Mouse (Mus musculus): Measurements from ENCODE around the gene Sez6. TPM values are rescaled to one million over a fixed set of nuclear protein-coding genes. Genes with fewer than 3 reads are reported as not detected.

Sez6 gene
- total and polyA plus RNA-seq, 3 experiments = 0.04 TPM; not detected in 2

DNA sequence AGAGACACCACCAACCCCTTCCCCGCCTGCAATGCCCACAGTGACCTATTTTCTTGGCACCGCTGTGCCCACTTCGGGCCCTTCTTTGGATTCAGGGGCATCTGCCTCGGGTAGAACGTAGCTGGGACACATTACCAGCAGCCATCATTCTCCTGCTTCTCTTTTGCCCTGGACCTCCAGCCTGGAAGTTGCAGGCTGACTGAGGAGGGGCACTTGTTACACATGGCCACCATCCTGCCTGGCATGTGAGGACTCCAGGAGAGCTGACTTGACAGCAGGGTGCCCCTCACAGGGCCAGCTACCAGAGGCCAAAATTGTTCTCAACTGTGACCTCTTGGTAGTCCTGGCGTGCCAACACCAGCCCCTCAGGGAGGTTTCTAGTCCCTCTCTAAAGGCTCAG is 47.6 kb downstream of the Sez6 start:
- in situ Hi-C loops (cut with MboI; ENCODE audit: low pct_ligation_motif_present, low pct_unique_long_range_greater_than_20kb, low sequenced_read_pairs) (no loop called here), dilution Hi-C loops (cut with MboI; ENCODE audit: extremely low pct_ligation_motif_present, extremely low pct_unique_long_range_greater_than_20kb, low sequenced_read_pairs) (no loop called here)
- no peak for DNase-seq (ENCODE audit: extremely low read depth)
- Histone ChIP-seq H3K27me3 (replicated peaks) (peaks cover 51% of the 10 kb centered on the region), H3K79me2 (replicated peaks; ENCODE audit: control insufficient read depth, extremely low read depth, insufficient read depth, poor library complexity, severe bottlenecking) (peaks cover 5% of the 10 kb centered on the region), H3K27ac (ENCODE audit: insufficient read depth, low read depth) (no peak overlapping the region), H3K4me3 (replicated peaks in 1 of 3; ENCODE audit: low read depth in 2 of 3, low read length in 2 of 3, poor library complexity in 1 of 3) (no peak overlapping the region), H3K4me2 (ENCODE audit: insufficient read depth, low read depth, poor library complexity, severe bottlenecking) (no peak overlapping the region), H3K9ac (ENCODE audit: insufficient read depth, low read depth) (no peak overlapping the region), H3K9me3 (replicated peaks; ENCODE audit: low read length) (no peaks in the 10 kb centered on the region), H3K36me3 (replicated peaks in 1 of 2; ENCODE audit: control insufficient read depth in 1 of 2, insufficient read depth in 1 of 2, low read length in 1 of 2) (no peaks in the 10 kb centered on the region), H3K4me1 (ENCODE audit: control insufficient read depth in 1 of 2, insufficient read depth in 2 of 2) (peaks cover 5 to 20% of the 10 kb centered on the region in 2 experiments)
- TF ChIP-seq POLR2AphosphoS2 (IDR thresholded peaks at IDR 0.05; ENCODE audit: low read depth, low read length) = no peak
- no peak for TF ChIP-seq GABPA (IDR thresholded peaks at IDR 0.05; ENCODE audit: insufficient replicate concordance, low read depth, low read length)
- no peak for TF ChIP-seq MXI1 (IDR thresholded peaks at IDR 0.05; ENCODE audit: low read depth, low read length)
- no peak for TF ChIP-seq EP300 (IDR thresholded peaks at IDR 0.05; ENCODE audit: low read length)
- TF ChIP-seq USF1 (IDR thresholded peaks at IDR 0.05; ENCODE audit: low read depth, low read length) = no peak
- no peak for TF ChIP-seq ZMIZ1 (IDR thresholded peaks at IDR 0.05; ENCODE audit: low read depth, low read length)
- no peak for TF ChIP-seq KAT2A (IDR thresholded peaks at IDR 0.05; ENCODE audit: insufficient replicate concordance, low read length)
- no peak for TF ChIP-seq MAZ (IDR thresholded peaks at IDR 0.05; ENCODE audit: low read depth, low read length)
- TF ChIP-seq IRF4 (IDR thresholded peaks at IDR 0.05; ENCODE audit: low read depth, low read length) = no peak
- TF ChIP-seq UBTF (IDR thresholded peaks at IDR 0.05; ENCODE audit: low read depth, low read length) = no peak
- TF ChIP-seq NELFE (IDR thresholded peaks at IDR 0.05; ENCODE audit: low read depth, low read length) = no peak
- TF ChIP-seq TBP (conservative IDR thresholded peaks at IDR 0.05; ENCODE audit: low read depth, low read length) = no peak
- TF ChIP-seq TCF12 (IDR thresholded peaks at IDR 0.05; ENCODE audit: low read depth, low read length) = no peak

DNA sequence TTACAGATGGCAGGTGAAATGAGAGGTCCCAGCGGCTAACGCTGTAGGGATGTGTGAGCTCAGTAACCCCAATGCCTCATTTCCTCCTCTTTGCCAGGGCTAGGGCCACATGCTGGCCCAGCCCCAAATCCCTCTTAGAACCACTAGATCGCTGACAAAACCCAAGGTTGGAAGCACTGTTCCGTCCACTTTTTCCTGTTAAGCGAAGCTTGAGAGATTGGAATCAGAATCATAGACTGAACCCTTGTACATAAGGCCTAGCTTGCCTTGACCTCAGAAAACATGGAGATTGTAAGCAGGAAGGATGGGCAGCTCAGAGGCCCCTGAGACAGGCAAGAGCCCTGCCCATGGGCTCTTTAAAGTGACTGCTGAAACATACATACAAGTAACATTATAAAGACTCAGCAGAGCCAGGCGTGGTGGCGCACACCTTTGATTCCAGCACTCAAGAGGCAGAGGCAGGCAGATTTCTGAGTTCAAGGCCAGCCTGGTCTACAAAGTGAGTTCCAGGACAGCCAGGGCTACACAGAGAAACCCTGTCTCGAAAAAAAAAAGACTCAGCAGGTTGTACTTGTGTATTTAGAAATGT is 48.7 kb downstream of the Sez6 start:
- Histone ChIP-seq H3K4me1 (ENCODE audit: control insufficient read depth in 1 of 2, insufficient read depth in 2 of 2) (peaks cover 3 to 20% of the 10 kb centered on the region in 2 experiments), H3K27ac (ENCODE audit: insufficient read depth, low read depth) (no peak overlapping the region), H3K27me3 (replicated peaks) (peaks cover 40% of the 10 kb centered on the region), H3K9ac (ENCODE audit: insufficient read depth, low read depth) (no peak overlapping the region), H3K4me2 (ENCODE audit: insufficient read depth, low read depth, poor library complexity, severe bottlenecking) (no peak overlapping the region), H3K79me2 (replicated peaks; ENCODE audit: control insufficient read depth, extremely low read depth, insufficient read depth, poor library complexity, severe bottlenecking) (peaks cover 17% of the 10 kb centered on the region), H3K9me3 (replicated peaks; ENCODE audit: low read length) (no peaks in the 10 kb centered on the region), H3K36me3 (replicated peaks in 1 of 2; ENCODE audit: control insufficient read depth in 1 of 2, insufficient read depth in 1 of 2, low read length in 1 of 2) (peaks cover 0 to 3% of the 10 kb centered on the region in 2 experiments), H3K4me3 (replicated peaks in 1 of 3; ENCODE audit: low read depth in 2 of 3, low read length in 2 of 3, poor library complexity in 1 of 3) (no peak overlapping the region)
- no peak for DNase-seq (ENCODE audit: extremely low read depth)
- TF ChIP-seq GABPA (IDR thresholded peaks at IDR 0.05; ENCODE audit: insufficient replicate concordance, low read depth, low read length) (no peak), ELF1 (IDR thresholded peaks at IDR 0.05; ENCODE audit: low read depth, low read length) (no peak), KAT2A (IDR thresholded peaks at IDR 0.05; ENCODE audit: insufficient replicate concordance, low read length) (no peak), MAZ (IDR thresholded peaks at IDR 0.05; ENCODE audit: low read depth, low read length) (no peak), MAFK (IDR thresholded peaks at IDR 0.05; ENCODE audit: insufficient replicate concordance, low read length) (no peak), USF1 (IDR thresholded peaks at IDR 0.05; ENCODE audit: low read depth, low read length) (no peak), MXI1 (IDR thresholded peaks at IDR 0.05; ENCODE audit: low read depth, low read length) (no peak), IRF4 (IDR thresholded peaks at IDR 0.05; ENCODE audit: low read depth, low read length) (no peak), MYC (IDR thresholded peaks at IDR 0.05; ENCODE audit: low read depth, low read length) (no peak), ETS1 (conservative IDR thresholded peaks at IDR 0.05; ENCODE audit: low read depth, low read length) (no peak), RAD21 (IDR thresholded peaks at IDR 0.05; ENCODE audit: low read depth, low read length) (no peak), RCOR1 (conservative IDR thresholded peaks at IDR 0.05; ENCODE audit: low read depth, low read length) (no peak), PAX5 (IDR thresholded peaks at IDR 0.05; ENCODE audit: low read length) (no peak), POLR2A (IDR thresholded peaks at IDR 0.05; ENCODE audit: low read depth, low read length) (no peak), ZNF384 (IDR thresholded peaks at IDR 0.05; ENCODE audit: low read depth, low read length) (no peak), ZMIZ1 (IDR thresholded peaks at IDR 0.05; ENCODE audit: low read depth, low read length) (no peak), BHLHE40 (IDR thresholded peaks at IDR 0.05; ENCODE audit: low read depth, low read length) (no peak)
- in situ Hi-C loops (cut with MboI; ENCODE audit: low pct_ligation_motif_present, low pct_unique_long_range_greater_than_20kb, low sequenced_read_pairs) = no loop called here
- dilution Hi-C loops (cut with MboI; ENCODE audit: extremely low pct_ligation_motif_present, extremely low pct_unique_long_range_greater_than_20kb, low sequenced_read_pairs) = no loop called here
